Mouse (Mus musculus) liver, embryonic 11.5 days (tissue): ENCODE measurements around the gene Mical3. TPM values are rescaled to one million over a fixed set of nuclear protein-coding genes. Genes with fewer than 3 reads are reported as not detected.
A peak's percentile ranks its signal among the peaks of the same experiment; 100 is the strongest.

Source experiments
- ATAC-seq: fragments of 200-750 bp; cut with Nextera tagmentation; replicated peaks from 2 replicates; pipeline ENCODE4 v1.8.0; 2017; ENCODE audit warnings: moderate number of reproducible peaks, mild to moderate bottlenecking, moderate TSS enrichment, moderate library complexity; ENCODE audit not compliant: low FRiP score
- DNase-seq: peaks from one replicate; pipeline ENCODE4 v3.0.0-alpha.2; 2017; ENCODE audit warnings: low spot score
- H3K27ac ChIP-seq: fragments of 300-500 bp; sonication (generic); 2 replicates; pipeline ENCODE4 v1.5.1; 2014; ENCODE audit warnings: mild to moderate bottlenecking, low read depth, low read length, control low read depth
- H3K27me3 ChIP-seq: fragments of 300-500 bp; sonication (generic); replicated peaks from 2 replicates; pipeline ENCODE4 v1.6.1; 2014; ENCODE audit warnings: low read length, mixed read lengths; ENCODE audit not compliant: control insufficient read depth, insufficient read depth
- H3K36me3 ChIP-seq: fragments of 300-500 bp; sonication (generic); 2 replicates; pipeline ENCODE4 v1.6.1; 2014; ENCODE audit warnings: mild to moderate bottlenecking, low read length, moderate library complexity, mixed read lengths; ENCODE audit not compliant: control insufficient read depth, insufficient read depth
- H3K4me1 ChIP-seq: fragments of 300-500 bp; sonication (generic); replicated peaks from 2 replicates; pipeline ENCODE4 v1.6.1; 2014; ENCODE audit warnings: low read length, mixed read lengths; ENCODE audit not compliant: control insufficient read depth, insufficient read depth
- H3K4me2 ChIP-seq: fragments of 300-500 bp; sonication (generic); 2 replicates; pipeline ENCODE4 v1.6.1; 2014; ENCODE audit warnings: mild to moderate bottlenecking, control low read depth, moderate library complexity
- H3K4me3 ChIP-seq: fragments of 300-500 bp; sonication (generic); 2 replicates; pipeline ENCODE4 v1.5.1; 2014; ENCODE audit warnings: low read depth, low read length, control low read depth
- H3K9ac ChIP-seq: fragments of 300-500 bp; sonication (generic); 2 replicates; pipeline ENCODE4 v1.6.1; 2014; ENCODE audit warnings: low read depth, low read length, control low read depth
- H3K9me3 ChIP-seq: fragments of 300-500 bp; sonication (generic); 2 replicates; pipeline ENCODE4 v1.6.1; 2016; ENCODE audit warnings: low read length, inconsistent platforms, mixed read lengths; ENCODE audit not compliant: control insufficient read depth
- WGBS: fragments of 180-500 bp; shearing (Covaris S2); extraction: QIAGEN DNeasy Blood & Tissue Kit; methylation state at CpG from one replicate; pipeline ENCODE4 v1.1.7; 2014; 5-methylcytosine and 5-hydroxymethylcytosine counted together
- polyA plus RNA-seq: library from polyadenylated mRNA; unstranded; fragments of >200 nt; fragmentation: Nextera tagmentation; extraction: Ambion mirVana; gene quantifications from 2 replicates; pipeline ENCODE4 v1.2.1, GENCODE M21; 2014

Mical3 gene
- polyA plus RNA-seq, 1 experiment from 2014 or later = 20.2 TPM

GRCm38 (mm10) chr6:120970939-120971796 lies 159.6 kb downstream of the Mical3 start:
- no peak for ATAC-seq
- WGBS = 69% methylated on average over 8 of the region's 8 CpGs
- no peak for DNase-seq
- H3K4me1 ChIP-seq = no peaks in the 10 kb centered on the region
- no peaks in the 10 kb centered on the region for H3K27me3 ChIP-seq
- no peak overlapping the region for H3K4me3 ChIP-seq
- no peak overlapping the region for H3K27ac ChIP-seq
- H3K36me3 ChIP-seq = peaks cover 22% of the 10 kb centered on the region
- H3K9me3 ChIP-seq = no peaks in the 10 kb centered on the region
- no peak overlapping the region for H3K4me2 ChIP-seq
- no peak overlapping the region for H3K9ac ChIP-seq

- WGBS = 72% methylated on average over 13 of the region's 13 CpGs
- ATAC-seq (no peak), DNase-seq (no peak)
- Histone ChIP-seq H3K4me1 (no peaks in the 10 kb centered on the region), H3K27ac (no peak overlapping the region), H3K9me3 (no peaks in the 10 kb centered on the region), H3K36me3 (peaks cover 18% of the 10 kb centered on the region), H3K4me3 (no peak overlapping the region), H3K27me3 (no peaks in the 10 kb centered on the region), H3K4me2 (no peak overlapping the region), H3K9ac (no peak overlapping the region)
Measured at GRCm38 (mm10) chr6:120965814-120966213, 165.0 kb downstream of the Mical3 start.

GRCm38 (mm10) chr6:120964179-120964578 lies 166.6 kb downstream of the Mical3 start:
- H3K36me3 ChIP-seq = peaks cover 9% of the 10 kb centered on the region
- no peaks in the 10 kb centered on the region for H3K4me1 ChIP-seq
- ATAC-seq = no peak
- WGBS = 90% methylated on average over 3 of the region's 3 CpGs
- H3K4me3 ChIP-seq = no peak overlapping the region
- no peaks in the 10 kb centered on the region for H3K9me3 ChIP-seq
- no peak for DNase-seq
- no peak overlapping the region for H3K9ac ChIP-seq
- H3K27me3 ChIP-seq = no peaks in the 10 kb centered on the region
- H3K4me2 ChIP-seq = no peak overlapping the region
- no peak overlapping the region for H3K27ac ChIP-seq

- no peaks in the 10 kb centered on the region for H3K9me3 ChIP-seq
- H3K4me3 ChIP-seq = no peak overlapping the region
- H3K4me2 ChIP-seq = no peak overlapping the region
- H3K27me3 ChIP-seq = no peaks in the 10 kb centered on the region
- peaks cover 28% of the 10 kb centered on the region for H3K4me1 ChIP-seq
- no peak overlapping the region for H3K27ac ChIP-seq
- DNase-seq = no peak
- H3K9ac ChIP-seq = no peak overlapping the region
- WGBS = 92% methylated on average over 9 of the region's 9 CpGs
- H3K36me3 ChIP-seq = peaks cover 20% of the 10 kb centered on the region
- ATAC-seq = no peak
Measured at GRCm38 (mm10) chr6:120960338-120961030, 170.3 kb downstream of the Mical3 start.

GRCm38 (mm10) chr6:120957331-120957730 lies 173.5 kb downstream of the Mical3 start:
- Histone ChIP-seq H3K9ac (no peak overlapping the region; the same call in 1 of the 2 replicates), H3K27me3 (no peaks in the 10 kb centered on the region), H3K9me3 (no peaks in the 10 kb centered on the region), H3K36me3 (peaks cover 31% of the 10 kb centered on the region), H3K4me3 (no peak overlapping the region), H3K4me2 (peak overlapping the region; percentile 29; the same call in 1 of the 2 replicates), H3K27ac (peak overlapping the region; percentile 97), H3K4me1 (peaks cover 39% of the 10 kb centered on the region)
- WGBS = 46% methylated on average over 4 of the region's 4 CpGs
- DNase-seq (no peak), ATAC-seq (peak; percentile 11; the same call in 1 of the 2 replicates)

GRCm38 (mm10) chr6:120956259-120957161 lies 174.3 kb downstream of the Mical3 start:
- peak overlapping the region; percentile 97 for H3K27ac ChIP-seq
- 38% methylated on average over 11 of the region's 11 CpGs for WGBS
- peak; percentile 51 for DNase-seq

GRCm38 (mm10) chr6:120955215-120955614 lies 175.6 kb downstream of the Mical3 start:
- Histone ChIP-seq H3K9ac (no peak overlapping the region), H3K27ac (peak overlapping the region; percentile 97), H3K4me1 (peaks cover 39% of the 10 kb centered on the region), H3K36me3 (peaks cover 37% of the 10 kb centered on the region), H3K4me3 (no peak overlapping the region), H3K27me3 (no peaks in the 10 kb centered on the region), H3K4me2 (no peak overlapping the region), H3K9me3 (no peaks in the 10 kb centered on the region)
- no peak for DNase-seq
- 50% methylated on average over 3 of the region's 3 CpGs for WGBS
- ATAC-seq = no peak

More at GRCm38 (mm10) chr6:120956259-120957161, 174.3 kb downstream of the Mical3 start:
- Histone ChIP-seq H3K4me3 (no peak overlapping the region), H3K4me1 (peaks cover 39% of the 10 kb centered on the region), H3K27me3 (no peaks in the 10 kb centered on the region), H3K4me2 (peak overlapping the region; percentile 43), H3K9me3 (no peaks in the 10 kb centered on the region), H3K9ac (peak overlapping the region; percentile 46; the same call in 1 of the 2 replicates), H3K36me3 (peaks cover 37% of the 10 kb centered on the region)
- ATAC-seq = peak; percentile 98

- no peaks in the 10 kb centered on the region for H3K27me3 ChIP-seq
- H3K9me3 ChIP-seq = no peaks in the 10 kb centered on the region
- H3K36me3 ChIP-seq = peaks cover 38% of the 10 kb centered on the region
- no peak overlapping the region for H3K9ac ChIP-seq
- H3K4me2 ChIP-seq = no peak overlapping the region
- no peak overlapping the region for H3K27ac ChIP-seq
- WGBS = 84% methylated on average over 8 of the region's 8 CpGs
- ATAC-seq = no peak
- DNase-seq = no peak
- peaks cover 39% of the 10 kb centered on the region for H3K4me1 ChIP-seq
- no peak overlapping the region for H3K4me3 ChIP-seq
Measured at GRCm38 (mm10) chr6:120954241-120954640, 176.6 kb downstream of the Mical3 start.
